Mouse (Mus musculus): ENCODE measurements around the gene Defb43. TPM values are rescaled to one million over a fixed set of nuclear protein-coding genes. Genes with fewer than 3 reads are reported as not detected.

Gene Defb43
- polyA plus RNA-seq, 1 experiment from 2014 or later = not detected

DNA sequence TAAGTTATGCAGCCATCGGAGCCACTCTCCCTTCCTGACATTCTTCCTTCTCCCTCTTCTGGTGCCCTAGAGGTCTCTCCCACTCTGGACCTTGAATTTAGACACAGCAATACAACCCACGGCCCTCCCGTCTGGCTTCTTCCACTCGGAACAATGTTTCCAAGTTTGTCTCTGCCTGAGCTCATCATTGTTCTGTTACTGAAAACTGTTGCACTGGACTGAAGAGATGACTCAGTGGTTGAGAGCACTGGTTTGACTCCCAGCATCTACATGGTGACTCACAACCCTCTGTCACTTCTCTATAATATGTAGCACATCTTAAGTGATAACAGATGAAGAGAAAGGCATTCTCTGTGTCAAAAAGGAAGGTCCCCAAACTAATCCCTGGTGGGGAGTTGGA lies 3.1 kb downstream of the Defb43 start:
- Histone ChIP-seq H3K4me3 (no peak overlapping the region), H3K4me2 (no peak overlapping the region), H3K9ac (no peak overlapping the region), H3K27ac (no peak overlapping the region), H3K9me3 (no peaks in the 10 kb centered on the region), H3K4me1 (replicated peaks) (no peaks in the 10 kb centered on the region), H3K27me3 (no peaks in the 10 kb centered on the region), H3K36me3 (no peaks in the 10 kb centered on the region)
- whole genome bisulfite sequencing = 85% methylated on average over 4 of the region's 4 CpGs
- ATAC-seq (ENCODE audit: low FRiP score) = no peak

DNA sequence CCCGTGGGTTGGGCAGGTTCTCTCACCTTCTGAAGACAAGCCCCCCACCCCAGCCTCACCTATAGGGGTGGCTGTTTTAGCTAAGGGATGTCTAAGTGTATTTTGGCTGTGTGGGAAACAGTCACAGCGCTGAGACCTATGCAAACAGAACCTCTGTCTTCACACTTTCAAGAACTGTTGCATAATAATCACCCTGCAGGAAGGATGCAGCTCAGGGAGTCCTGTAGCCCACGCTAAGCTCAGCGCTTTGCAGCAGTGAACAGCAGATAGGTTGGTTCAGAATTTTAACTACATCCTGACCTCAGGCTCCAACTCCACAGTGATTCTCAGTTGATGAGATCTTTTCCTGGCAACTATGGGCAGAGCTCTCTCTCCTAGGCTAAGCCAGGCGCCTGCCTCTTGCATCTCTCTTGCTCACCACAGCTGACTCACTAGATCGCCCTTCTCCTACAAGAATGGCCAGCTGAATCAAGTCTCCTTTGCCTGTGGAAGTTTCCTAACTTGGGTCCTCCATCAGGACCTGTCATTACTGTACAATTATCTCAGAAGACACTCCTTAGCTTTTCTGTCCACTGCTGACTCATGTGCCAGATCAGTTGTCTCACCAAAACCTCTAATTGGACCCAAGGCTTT lies 9.1 kb downstream of the Defb43 start:
- Histone ChIP-seq H3K27me3 (no peaks in the 10 kb centered on the region), H3K4me2 (no peak overlapping the region), H3K36me3 (no peaks in the 10 kb centered on the region), H3K27ac (no peak overlapping the region), H3K9me3 (no peaks in the 10 kb centered on the region), H3K9ac (no peak overlapping the region), H3K4me3 (no peak overlapping the region), H3K4me1 (replicated peaks) (no peaks in the 10 kb centered on the region)
- no peak for ATAC-seq (ENCODE audit: low FRiP score)
- WGBS = 61% methylated on average over 6 of the region's 6 CpGs

DNA sequence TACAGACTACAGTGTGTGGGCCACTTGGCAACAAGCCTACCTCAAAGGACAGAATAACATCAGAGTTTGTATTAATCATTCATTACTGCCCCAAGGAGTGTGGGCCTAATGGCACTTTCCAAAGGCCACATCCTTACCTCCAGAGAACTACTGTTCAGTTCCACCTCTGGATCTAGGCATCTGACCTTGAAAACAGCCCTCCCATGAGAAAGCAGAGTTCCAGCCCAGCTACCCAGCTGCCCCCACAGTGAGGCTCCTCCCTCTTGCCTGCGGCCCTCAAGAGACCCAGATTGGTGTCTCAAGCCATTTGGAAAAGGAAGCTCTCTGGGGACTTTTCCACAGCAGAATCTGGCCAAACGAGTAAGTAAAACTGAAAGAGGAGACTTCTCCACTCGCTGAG lies 35.1 kb downstream of the Defb43 start, which contains the start of gene Defb42:
TSS of gene Defb42 (plus strand) at position 301 of the 400 bp plus-strand sequence.
- H3K4me3 ChIP-seq = no peak within 1 kb of the TSS
- no peak within 1 kb of the TSS for H3K27ac ChIP-seq
- H3K9ac ChIP-seq = no peak within 1 kb of the TSS
- no peaks in the 10 kb centered on the region for H3K36me3 ChIP-seq
- H3K4me2 ChIP-seq = no peak within 1 kb of the TSS
- no peaks in the 10 kb centered on the region for H3K27me3 ChIP-seq
- H3K4me1 ChIP-seq (replicated peaks) = no peaks in the 10 kb centered on the region
- no peak for ATAC-seq (ENCODE audit: low FRiP score)
- 82% methylated on average over 3 of the region's 3 CpGs for WGBS
- no peaks in the 10 kb centered on the region for H3K9me3 ChIP-seq

DNA sequence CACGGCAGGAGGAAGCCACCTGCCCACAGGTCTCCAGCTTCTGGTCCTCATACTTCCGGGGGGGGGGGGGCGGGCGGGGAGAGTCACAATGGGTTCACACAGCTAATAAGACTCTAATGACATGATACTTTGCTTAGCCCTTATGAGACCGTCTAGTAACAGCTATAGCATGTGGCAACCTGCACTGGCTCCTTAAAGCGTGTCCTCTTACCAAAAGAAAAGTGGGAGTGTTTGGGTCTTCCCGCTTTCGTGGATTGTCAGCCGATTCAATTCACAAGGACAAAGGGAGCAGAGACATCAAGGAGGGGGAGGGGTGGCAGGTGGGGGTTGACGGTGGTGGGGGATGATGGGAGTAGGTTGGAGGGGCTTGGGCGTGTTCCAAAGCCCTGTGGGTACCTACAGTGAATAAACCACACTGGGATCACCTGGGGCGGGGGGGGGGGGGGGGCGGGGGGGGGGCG lies 38.4 kb downstream of the Defb43 start, which contains the start of gene Defb30:
TSS of gene Defb30 (minus strand) at position 51 of the 461 bp plus-strand sequence.
- H3K4me1 ChIP-seq (replicated peaks) = 0 out of 2 replicates have a peak, but pooled peaks cover 4% of the 10 kb centered on the region
- no peak within 1 kb of the TSS for H3K27ac ChIP-seq
- no peak for ATAC-seq (ENCODE audit: low FRiP score)
- no peaks in the 10 kb centered on the region for H3K36me3 ChIP-seq
- no peak within 1 kb of the TSS for H3K9ac ChIP-seq
- H3K27me3 ChIP-seq = no peaks in the 10 kb centered on the region
- no peak within 1 kb of the TSS for H3K4me3 ChIP-seq
- no peaks in the 10 kb centered on the region for H3K9me3 ChIP-seq
- WGBS = 58% methylated on average over 11 of the region's 14 CpGs
- H3K4me2 ChIP-seq = no peak within 1 kb of the TSS

DNA sequence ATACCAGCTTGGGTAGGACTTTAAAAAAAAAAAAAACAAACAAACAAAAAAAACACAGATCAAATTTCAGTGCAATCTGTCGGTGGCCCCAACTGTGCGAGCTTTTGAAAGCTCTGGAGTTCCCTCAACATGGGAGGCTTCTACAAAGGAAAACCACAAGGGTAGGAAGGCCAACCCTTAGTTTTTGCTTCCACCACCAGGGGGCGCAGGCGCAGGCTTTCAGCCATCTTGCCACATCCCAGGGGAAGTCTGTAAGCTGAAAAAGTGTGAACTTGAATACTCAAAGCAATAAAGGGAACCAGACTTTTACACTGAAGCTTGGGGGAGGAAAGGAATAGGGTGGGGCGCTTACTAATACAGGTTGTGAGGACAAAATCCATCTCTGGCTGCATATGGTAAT lies 39.2 kb downstream of the Defb43 start:
- Histone ChIP-seq H3K9ac (no peak overlapping the region), H3K27me3 (no peaks in the 10 kb centered on the region), H3K9me3 (no peaks in the 10 kb centered on the region), H3K4me2 (no peak overlapping the region), H3K4me3 (no peak overlapping the region), H3K4me1 (replicated peaks) (0 out of 2 replicates have a peak, but pooled peaks cover 4% of the 10 kb centered on the region), H3K27ac (no peak overlapping the region), H3K36me3 (no peaks in the 10 kb centered on the region)
- no peak for ATAC-seq (ENCODE audit: low FRiP score)
- 36% methylated on average over 5 of the region's 5 CpGs for WGBS

DNA sequence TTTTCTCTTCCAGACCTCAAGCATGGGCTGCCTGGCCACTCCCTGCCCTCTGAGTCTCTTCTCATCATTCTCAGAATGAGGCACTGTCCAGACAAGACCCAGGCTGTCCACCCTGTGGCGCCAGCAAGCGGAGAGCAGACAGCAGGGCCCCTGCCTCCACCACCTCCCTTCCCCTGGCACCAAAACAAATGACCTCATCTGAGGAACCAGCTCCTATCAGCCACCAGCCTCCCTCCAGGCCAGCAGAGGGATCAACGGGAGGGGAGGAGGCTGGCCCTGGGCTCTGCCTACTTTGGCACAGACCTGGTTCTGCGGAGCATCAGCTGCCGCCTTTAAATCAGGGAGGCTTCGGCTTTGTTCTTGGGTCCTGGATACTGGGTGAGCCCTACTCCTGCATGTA lies 43.2 kb downstream of the Defb43 start:
- no peaks in the 10 kb centered on the region for H3K27me3 ChIP-seq
- H3K27ac ChIP-seq = no peak overlapping the region
- no peak overlapping the region for H3K9ac ChIP-seq
- 43% methylated on average over 6 of the region's 6 CpGs for WGBS
- H3K4me3 ChIP-seq = no peak overlapping the region
- no peaks in the 10 kb centered on the region for H3K36me3 ChIP-seq
- 0 out of 2 replicates have a peak, but pooled peaks cover 4% of the 10 kb centered on the region for H3K4me1 ChIP-seq (replicated peaks)
- no peak overlapping the region for H3K4me2 ChIP-seq
- peak; percentile 57; the same call in 1 of the 2 replicates for ATAC-seq (ENCODE audit: low FRiP score)
- no peaks in the 10 kb centered on the region for H3K9me3 ChIP-seq

DNA sequence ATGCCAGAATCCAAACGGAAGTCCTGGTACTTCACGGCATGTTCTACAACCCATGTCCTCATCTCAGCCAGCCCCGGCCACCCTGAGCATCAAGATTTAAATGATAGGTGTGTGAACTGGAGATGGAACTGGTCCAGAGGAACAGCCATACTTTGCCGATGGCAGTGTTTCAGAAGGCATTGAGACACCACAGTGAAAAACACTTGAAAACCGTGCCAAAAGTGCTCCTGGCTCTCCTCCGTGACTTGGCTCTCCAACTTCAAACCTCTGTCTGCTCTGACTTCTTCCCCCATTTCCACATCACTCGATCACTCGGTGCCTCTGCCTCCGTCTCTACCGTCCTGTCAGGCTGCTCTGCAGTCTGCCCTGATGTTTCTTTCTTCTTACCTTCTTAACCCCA lies 48.8 kb downstream of the Defb43 start:
- Histone ChIP-seq H3K4me2 (no peak overlapping the region), H3K9me3 (no peaks in the 10 kb centered on the region), H3K9ac (no peak overlapping the region), H3K4me3 (no peak overlapping the region), H3K27ac (no peak overlapping the region), H3K36me3 (no peaks in the 10 kb centered on the region), H3K4me1 (replicated peaks) (no peaks in the 10 kb centered on the region), H3K27me3 (0 out of 2 replicates have a peak, but pooled peaks cover 1% of the 10 kb centered on the region)
- no peak for ATAC-seq (ENCODE audit: low FRiP score)
- 89% methylated on average over 10 of the region's 10 CpGs for WGBS

DNA sequence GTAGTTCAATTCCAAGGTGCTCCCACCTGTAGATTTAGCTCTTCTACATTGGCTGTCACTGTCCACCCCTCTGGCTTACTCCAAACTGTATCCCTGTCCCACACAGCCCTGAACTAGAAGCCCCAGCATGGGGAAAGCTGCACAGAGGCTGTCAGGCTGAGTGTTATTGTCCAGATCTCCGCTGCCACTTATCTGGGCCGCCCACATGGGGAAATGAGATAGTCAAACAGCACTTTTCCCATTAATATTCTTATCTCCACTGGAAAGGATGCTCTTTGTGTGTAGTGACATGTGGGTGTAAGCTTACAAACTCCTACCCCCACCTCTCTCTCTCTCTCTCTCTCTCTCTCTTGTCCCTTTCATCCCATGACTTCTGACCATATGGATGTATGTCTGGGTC lies 50.6 kb downstream of the Defb43 start:
- no peak overlapping the region for H3K4me2 ChIP-seq
- no peak for ATAC-seq (ENCODE audit: low FRiP score)
- WGBS = 96% methylated on average over 2 of the region's 2 CpGs

DNA sequence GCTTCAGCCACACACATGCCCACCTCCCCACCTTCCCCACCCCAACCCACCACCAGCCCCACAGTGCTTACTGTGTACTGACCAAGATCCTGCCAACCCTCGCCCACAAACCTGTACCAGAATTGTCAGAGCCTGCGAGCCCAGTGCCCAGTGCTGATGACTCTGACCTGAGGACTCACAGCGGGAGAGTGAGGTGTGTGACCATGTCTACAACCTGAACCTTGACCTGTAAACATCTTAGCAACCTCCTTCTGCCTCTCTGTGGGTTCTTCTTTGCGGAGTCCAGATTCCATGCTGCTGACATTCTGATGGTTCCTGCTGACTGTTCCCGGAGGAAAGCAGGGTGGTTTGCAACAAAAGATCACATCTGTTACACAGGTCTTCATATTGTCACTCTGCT lies 53.8 kb downstream of the Defb43 start:
- WGBS = 79% methylated on average over 5 of the region's 5 CpGs
- Histone ChIP-seq H3K4me3 (no peak overlapping the region), H3K9ac (peak overlapping the region; percentile 24; the same call in 1 of the 2 replicates), H3K27ac (no peak overlapping the region), H3K27me3 (peaks cover 13% of the 10 kb centered on the region), H3K4me1 (replicated peaks) (0 out of 2 replicates have a peak, but pooled peaks cover 3% of the 10 kb centered on the region), H3K4me2 (no peak overlapping the region), H3K9me3 (no peaks in the 10 kb centered on the region), H3K36me3 (no peaks in the 10 kb centered on the region)
- no peak for ATAC-seq (ENCODE audit: low FRiP score)

More for the DNA sequence above, 50.6 kb downstream of the Defb43 start:
- 0 out of 2 replicates have a peak, but pooled peaks cover 3% of the 10 kb centered on the region for H3K4me1 ChIP-seq (replicated peaks)
- peaks cover 6% of the 10 kb centered on the region; the same call in 1 of the 2 replicates for H3K27me3 ChIP-seq
- H3K9ac ChIP-seq = no peak overlapping the region
- no peaks in the 10 kb centered on the region for H3K36me3 ChIP-seq
- H3K27ac ChIP-seq = no peak overlapping the region
- H3K4me3 ChIP-seq = no peak overlapping the region
- no peaks in the 10 kb centered on the region for H3K9me3 ChIP-seq

DNA sequence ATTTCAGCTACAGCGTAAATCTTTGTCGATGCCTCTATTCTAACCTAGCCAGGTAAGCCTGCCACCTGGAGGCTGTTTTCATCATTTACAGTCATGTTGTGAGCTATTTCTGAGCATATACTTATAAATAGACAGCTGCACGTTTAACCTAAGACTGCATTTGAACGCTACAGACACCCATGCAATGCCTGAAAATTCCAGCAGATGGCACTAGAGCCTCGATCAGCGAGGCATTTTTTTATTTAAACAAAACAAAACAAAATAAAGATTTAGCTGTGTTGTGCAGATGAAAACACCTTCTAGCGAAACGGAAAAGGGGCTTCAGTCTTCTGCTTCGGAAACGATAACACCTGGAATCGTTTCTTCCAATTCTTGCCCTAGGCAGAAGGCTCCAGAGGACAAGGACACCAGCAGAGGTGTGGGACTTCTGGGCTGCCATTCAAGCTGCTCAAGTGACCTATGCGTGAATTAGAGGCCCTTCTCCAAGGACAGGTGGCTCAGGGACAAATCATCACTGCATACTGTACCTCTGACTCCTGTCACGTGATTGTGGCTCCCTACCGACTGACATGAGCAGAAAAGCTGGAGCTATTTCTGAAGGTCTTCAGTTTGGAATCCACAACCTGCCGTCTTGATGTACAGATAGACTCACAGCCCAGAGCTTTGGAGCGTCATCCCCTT lies 55.2 kb downstream of the Defb43 start:
- no peak for ATAC-seq (ENCODE audit: low FRiP score)
- no peaks in the 10 kb centered on the region for H3K9me3 ChIP-seq
- H3K27me3 ChIP-seq = peaks cover 17% of the 10 kb centered on the region
- H3K27ac ChIP-seq = no peak overlapping the region
- no peak overlapping the region for H3K9ac ChIP-seq
- WGBS = 33% methylated on average over 16 of the region's 16 CpGs
- H3K36me3 ChIP-seq = no peaks in the 10 kb centered on the region
- no peak overlapping the region for H3K4me3 ChIP-seq
- H3K4me2 ChIP-seq = peak overlapping the region; percentile 34
- H3K4me1 ChIP-seq (replicated peaks) = 0 out of 2 replicates have a peak, but pooled peaks cover 3% of the 10 kb centered on the region
